Mouse (Mus musculus) C2C12 (cell line): Measurements from ENCODE around the gene Os9. TPM values are rescaled to one million over a fixed set of nuclear protein-coding genes. Genes with fewer than 3 reads are reported as not detected.

ENCODE experiments used
- H3K27me3 ChIP-seq: one replicate; pipeline ENCODE4 v1.6.1; 2011; ENCODE audit not compliant: control insufficient read depth, insufficient read depth, insufficient read length
- H3K36me3 ChIP-seq: one replicate; pipeline ENCODE4 v1.6.1; 2011; ENCODE audit not compliant: control insufficient read depth, insufficient read depth
- H3K4me3 ChIP-seq: one replicate; pipeline ENCODE4 v1.5.1; 2011; ENCODE audit warnings: mild to moderate bottlenecking, control low read depth; ENCODE audit not compliant: poor library complexity, insufficient read depth, severe bottlenecking
- H3K79me2 ChIP-seq: one replicate; pipeline ENCODE4 v1.6.1; 2011; ENCODE audit not compliant: control insufficient read depth, insufficient read depth
- H3K79me3 ChIP-seq: one replicate; pipeline ENCODE4 v1.6.1; 2011; ENCODE audit warnings: low read depth, control low read depth
- H3ac ChIP-seq: one replicate; pipeline ENCODE3; 2011; ENCODE audit warnings: low read depth; ENCODE audit not compliant: control insufficient read depth, insufficient read length
- CEBPB ChIP-seq: IDR thresholded peaks from one replicate; pipeline ENCODE4 v1.6.1; 2011; ENCODE audit warnings: low read depth, mild to moderate bottlenecking, control low read depth, moderate library complexity
- CTCF ChIP-seq: IDR thresholded peaks from one replicate; pipeline ENCODE4 v1.5.1; 2011; ENCODE audit not compliant: control insufficient read depth, insufficient read depth, insufficient read length
- FOSL1 ChIP-seq: IDR thresholded peaks from one replicate; pipeline ENCODE4 v1.8.0; 2011; ENCODE audit warnings: mild to moderate bottlenecking, low read length; ENCODE audit not compliant: poor library complexity, insufficient read depth, severe bottlenecking
- MAX ChIP-seq: IDR thresholded peaks from one replicate; pipeline ENCODE4 v1.6.1; 2011; ENCODE audit warnings: mild to moderate bottlenecking, control low read depth
- MYOD1 ChIP-seq: IDR thresholded peaks from one replicate; pipeline ENCODE4 v1.6.1; 2011; ENCODE audit warnings: low read depth; ENCODE audit not compliant: control insufficient read depth, insufficient read length
- MYOG ChIP-seq: IDR thresholded peaks from one replicate; pipeline ENCODE4 v1.6.1; 2011; ENCODE audit not compliant: control insufficient read depth, insufficient read length; ENCODE audit errors: extremely low read depth
- USF1 ChIP-seq: IDR thresholded peaks from one replicate; pipeline ENCODE4 v1.6.1; 2011; ENCODE audit warnings: low read depth, mild to moderate bottlenecking, control low read depth, moderate library complexity
- polyA plus RNA-seq: library from polyadenylated mRNA; unstranded; fragments of >200 nt; fragmentation: generic; extraction: Trizol; gene quantifications from one replicate; pipeline ENCODE4 v1.2.1, GENCODE M21; 2012; ENCODE audit warnings: missing spikeins

The Os9 gene
- polyA plus RNA-seq, 1 experiment = 35.6 TPM

- TF ChIP-seq FOSL1 = no peak
- TF ChIP-seq CTCF = no peak
- TF ChIP-seq USF1 = no peak
- TF ChIP-seq MYOG = no peak
- no peak for TF ChIP-seq CEBPB
- TF ChIP-seq MYOD1 = no peak
- H3K27me3 ChIP-seq = peaks cover 9% of the 10 kb centered on the region
- no peaks in the 10 kb centered on the region for H3K36me3 ChIP-seq
- no peaks in the 10 kb centered on the region for H3K79me3 ChIP-seq
- H3K79me2 ChIP-seq = no peaks in the 10 kb centered on the region
- no peak overlapping the region for H3K4me3 ChIP-seq
- no peak overlapping the region for H3ac ChIP-seq
These were observed 66.3 kb downstream of the Os9 start for GRCm38 (mm10) chr10:127054646-127055045.

GRCm38 (mm10) chr10:127050119-127050474, 70.8 kb downstream of the Os9 start:
- Histone ChIP-seq H3ac (no peak overlapping the region), H3K36me3 (peaks cover 7% of the 10 kb centered on the region), H3K79me2 (no peaks in the 10 kb centered on the region), H3K27me3 (peaks cover 17% of the 10 kb centered on the region), H3K79me3 (no peaks in the 10 kb centered on the region), H3K4me3 (no peak overlapping the region)
- TF ChIP-seq MYOG (no peak), FOSL1 (no peak), MAX (no peak), CEBPB (no peak), CTCF (no peak), MYOD1 (no peak)

GRCm38 (mm10) chr10:127049395-127050118, 71.4 kb downstream of the Os9 start:
- TF ChIP-seq USF1 = no peak
- TF ChIP-seq MYOD1 = no peak
- TF ChIP-seq FOSL1 = no peak
- no peak for TF ChIP-seq CTCF
- no peak for TF ChIP-seq CEBPB
- no peak for TF ChIP-seq MAX
- no peak for TF ChIP-seq MYOG
- Histone ChIP-seq H3K4me3 (no peak overlapping the region), H3K79me3 (no peaks in the 10 kb centered on the region), H3K36me3 (peaks cover 12% of the 10 kb centered on the region), H3K79me2 (no peaks in the 10 kb centered on the region), H3K27me3 (peaks cover 17% of the 10 kb centered on the region), H3ac (no peak overlapping the region)

- Histone ChIP-seq H3ac (no peak overlapping the region), H3K27me3 (peaks cover 17% of the 10 kb centered on the region), H3K79me3 (no peaks in the 10 kb centered on the region), H3K36me3 (peaks cover 18% of the 10 kb centered on the region), H3K4me3 (no peak overlapping the region), H3K79me2 (peaks cover 3% of the 10 kb centered on the region)
- no peak for TF ChIP-seq FOSL1
- no peak for TF ChIP-seq MYOD1
- no peak for TF ChIP-seq CEBPB
- TF ChIP-seq CTCF = no peak
- no peak for TF ChIP-seq MYOG
- no peak for TF ChIP-seq USF1
- TF ChIP-seq MAX = no peak
These were observed 72.1 kb downstream of the Os9 start for GRCm38 (mm10) chr10:127048608-127049394.

GRCm38 (mm10) chr10:127047954-127048353, 73.0 kb downstream of the Os9 start, which contains the start of gene Cyp27b1:
Cyp27b1 (plus strand) TSS chr10:127048250.
- Histone ChIP-seq H3K79me3 (peaks cover 2% of the 10 kb centered on the region), H3K36me3 (peaks cover 27% of the 10 kb centered on the region), H3K79me2 (peaks cover 11% of the 10 kb centered on the region), H3K4me3 (no peak within 1 kb of the TSS), H3ac (no peak within 1 kb of the TSS), H3K27me3 (peaks cover 17% of the 10 kb centered on the region)
- TF ChIP-seq CTCF = no peak
- no peak for TF ChIP-seq MYOD1
- no peak for TF ChIP-seq USF1
- no peak for TF ChIP-seq MAX
- no peak for TF ChIP-seq FOSL1
- TF ChIP-seq CEBPB = no peak
- TF ChIP-seq MYOG = no peak

Other genes with a start within 250 kb of the Os9 start
- gene Atp23, start 219.8 kb downstream of the Os9 start, polyA plus RNA-seq = 13.4 TPM
- gene Ctdsp2, start 142.4 kb downstream of the Os9 start, polyA plus RNA-seq = 57.5 TPM
- gene Avil, start 120.4 kb downstream of the Os9 start, polyA plus RNA-seq = 0.13 TPM
- 66.0 TPM for gene Tsfm, start 90.3 kb downstream of the Os9 start, polyA plus RNA-seq
- 31.3 TPM for gene Mettl1, start 79.7 kb downstream of the Os9 start, polyA plus RNA-seq
- 0.22 TPM for gene Eef1akmt3, start 79.6 kb downstream of the Os9 start, polyA plus RNA-seq
- gene Cyp27b1, start 72.9 kb downstream of the Os9 start, polyA plus RNA-seq = 0.20 TPM
- gene March9, start 60.9 kb downstream of the Os9 start, polyA plus RNA-seq = 3.0 TPM
- gene Cdk4, start 57.6 kb downstream of the Os9 start, polyA plus RNA-seq = 714 TPM
- gene Tspan31, start 50.9 kb downstream of the Os9 start, polyA plus RNA-seq = 118 TPM
- 3.2 TPM for gene Agap2, start 45.8 kb downstream of the Os9 start, polyA plus RNA-seq
- 23.8 TPM for gene B4galnt1, start 44.1 kb upstream of the Os9 start, polyA plus RNA-seq
- 2.9 TPM for gene Slc26a10, start 59.5 kb upstream of the Os9 start, polyA plus RNA-seq
- gene Arhgef25, start 69.0 kb upstream of the Os9 start, polyA plus RNA-seq = 31.8 TPM
- 24.4 TPM for gene Dtx3, start 74.6 kb upstream of the Os9 start, polyA plus RNA-seq
- gene Pip4k2c, start 90.5 kb upstream of the Os9 start, polyA plus RNA-seq = 25.8 TPM
- 0.29 TPM for gene Kif5a, start 142.2 kb upstream of the Os9 start, polyA plus RNA-seq
- gene Dctn2, start 145.2 kb upstream of the Os9 start, polyA plus RNA-seq = 170 TPM
- 15.2 TPM for gene Mbd6, start 167.9 kb upstream of the Os9 start, polyA plus RNA-seq
- gene Mars, start 190.7 kb upstream of the Os9 start, polyA plus RNA-seq = 155 TPM
- gene Arhgap9, start 200.8 kb upstream of the Os9 start, polyA plus RNA-seq = 0.78 TPM
- 1.6 TPM for gene Gli1, start 220.8 kb upstream of the Os9 start, polyA plus RNA-seq
- gene Inhbe, start 233.3 kb upstream of the Os9 start, polyA plus RNA-seq = not detected
- gene Inhbc, start 249.3 kb upstream of the Os9 start, polyA plus RNA-seq = not detected